Mouse (Mus musculus): ENCODE measurements at regions not wholly inside any gene's neighbourhood (a gene's known extent, or its start where the extent isn't known, plus 50 kb on each side); places are given as distances from the start of the nearest gene placed in this dataset.

- 84% methylated on average over 4 of the region's 4 CpGs for WGBS
Measured at GRCm38 (mm10) chr12:25417336-25417735, 320.4 kb upstream of the Id2 start.

GRCm38 (mm10) chr12:25416571-25416970, 319.6 kb upstream of the Id2 start:
- Histone ChIP-seq H3K36me3 (ENCODE audit: control insufficient read depth, insufficient read depth, low read length) (no peaks in the 10 kb centered on the region), H3K27ac (ENCODE audit: low read depth, low read length) (no peak overlapping the region), H3K4me1 (ENCODE audit: control insufficient read depth, insufficient read depth, low read length) (no peaks in the 10 kb centered on the region), H3K4me2 (ENCODE audit: low read depth, low read length) (no peak overlapping the region), H3K27me3 (ENCODE audit: control insufficient read depth, insufficient read depth, low read length) (no peaks in the 10 kb centered on the region), H3K4me3 (ENCODE audit: low read depth, low read length) (no peak overlapping the region), H3K9me3 (ENCODE audit: control insufficient read depth, low read length) (no peaks in the 10 kb centered on the region), H3K9ac (replicated peaks; ENCODE audit: low read depth, low read length) (no peak overlapping the region)
- 62% methylated on average over 3 of the region's 3 CpGs for WGBS
- ATAC-seq (ENCODE audit: low read depth): no peak

More at GRCm38 (mm10) chr12:25417336-25417735, 320.4 kb upstream of the Id2 start:
- Histone ChIP-seq H3K27me3 (ENCODE audit: control insufficient read depth, insufficient read depth, low read length) (no peaks in the 10 kb centered on the region), H3K4me3 (ENCODE audit: low read depth, low read length) (no peak overlapping the region), H3K27ac (ENCODE audit: low read depth, low read length) (no peak overlapping the region), H3K4me2 (ENCODE audit: low read depth, low read length) (no peak overlapping the region), H3K9me3 (ENCODE audit: control insufficient read depth, low read length) (no peaks in the 10 kb centered on the region), H3K36me3 (ENCODE audit: control insufficient read depth, insufficient read depth, low read length) (no peaks in the 10 kb centered on the region), H3K4me1 (ENCODE audit: control insufficient read depth, insufficient read depth, low read length) (no peaks in the 10 kb centered on the region), H3K9ac (replicated peaks; ENCODE audit: low read depth, low read length) (no peak overlapping the region)
- no peak for ATAC-seq (ENCODE audit: low read depth)

GRCm38 (mm10) chr12:25415641-25416040, 318.7 kb upstream of the Id2 start:
- no peak overlapping the region for H3K4me3 ChIP-seq (ENCODE audit: low read depth, low read length)
- H3K27ac ChIP-seq (ENCODE audit: low read depth, low read length): no peak overlapping the region
- no peaks in the 10 kb centered on the region for H3K27me3 ChIP-seq (ENCODE audit: control insufficient read depth, insufficient read depth, low read length)
- no peaks in the 10 kb centered on the region for H3K36me3 ChIP-seq (ENCODE audit: control insufficient read depth, insufficient read depth, low read length)
- H3K9me3 ChIP-seq (ENCODE audit: control insufficient read depth, low read length): no peaks in the 10 kb centered on the region
- H3K4me1 ChIP-seq (ENCODE audit: control insufficient read depth, insufficient read depth, low read length): no peaks in the 10 kb centered on the region
- no peak overlapping the region for H3K9ac ChIP-seq (replicated peaks; ENCODE audit: low read depth, low read length)
- WGBS: 26% methylated on average over 3 of the region's 3 CpGs
- no peak overlapping the region for H3K4me2 ChIP-seq (ENCODE audit: low read depth, low read length)
- ATAC-seq (ENCODE audit: low read depth): no peak

GRCm38 (mm10) chr12:25415232-25415631, 318.3 kb upstream of the Id2 start:
- Histone ChIP-seq H3K4me1 (ENCODE audit: control insufficient read depth, insufficient read depth, low read length) (no peaks in the 10 kb centered on the region), H3K4me3 (ENCODE audit: low read depth, low read length) (no peak overlapping the region), H3K27me3 (ENCODE audit: control insufficient read depth, insufficient read depth, low read length) (no peaks in the 10 kb centered on the region), H3K27ac (ENCODE audit: low read depth, low read length) (no peak overlapping the region), H3K4me2 (ENCODE audit: low read depth, low read length) (no peak overlapping the region), H3K36me3 (ENCODE audit: control insufficient read depth, insufficient read depth, low read length) (no peaks in the 10 kb centered on the region), H3K9ac (replicated peaks; ENCODE audit: low read depth, low read length) (no peak overlapping the region), H3K9me3 (ENCODE audit: control insufficient read depth, low read length) (no peaks in the 10 kb centered on the region)
- ATAC-seq (ENCODE audit: low read depth): no peak
- 18% methylated on average over 2 of the region's 2 CpGs for WGBS

GRCm38 (mm10) chr12:25407301-25407700, 310.4 kb upstream of the Id2 start:
- no peaks in the 10 kb centered on the region for H3K4me1 ChIP-seq (ENCODE audit: control insufficient read depth, insufficient read depth, low read length)
- no peak overlapping the region for H3K4me2 ChIP-seq (ENCODE audit: low read depth, low read length)
- no peaks in the 10 kb centered on the region for H3K36me3 ChIP-seq (ENCODE audit: control insufficient read depth, insufficient read depth, low read length)
- H3K27me3 ChIP-seq (ENCODE audit: control insufficient read depth, insufficient read depth, low read length): no peaks in the 10 kb centered on the region
- H3K27ac ChIP-seq (ENCODE audit: low read depth, low read length): no peak overlapping the region
- WGBS: 92% methylated on average over 2 of the region's 2 CpGs
- H3K4me3 ChIP-seq (ENCODE audit: low read depth, low read length): no peak overlapping the region
- no peaks in the 10 kb centered on the region for H3K9me3 ChIP-seq (ENCODE audit: control insufficient read depth, low read length)
- no peak for ATAC-seq (ENCODE audit: low read depth)
- H3K9ac ChIP-seq (replicated peaks; ENCODE audit: low read depth, low read length): no peak overlapping the region

- H3K36me3 ChIP-seq (ENCODE audit: control insufficient read depth, insufficient read depth, low read length): no peaks in the 10 kb centered on the region
- no peaks in the 10 kb centered on the region for H3K27me3 ChIP-seq (ENCODE audit: control insufficient read depth, insufficient read depth, low read length)
- no peak overlapping the region for H3K4me3 ChIP-seq (ENCODE audit: low read depth, low read length)
- H3K27ac ChIP-seq (ENCODE audit: low read depth, low read length): no peak overlapping the region
- H3K4me1 ChIP-seq (ENCODE audit: control insufficient read depth, insufficient read depth, low read length): no peaks in the 10 kb centered on the region
- no peak for ATAC-seq (ENCODE audit: low read depth)
- H3K9ac ChIP-seq (replicated peaks; ENCODE audit: low read depth, low read length): no peak overlapping the region
- 91% methylated on average over 5 of the region's 5 CpGs for WGBS
- H3K9me3 ChIP-seq (ENCODE audit: control insufficient read depth, low read length): no peaks in the 10 kb centered on the region
- no peak overlapping the region for H3K4me2 ChIP-seq (ENCODE audit: low read depth, low read length)
Measured at GRCm38 (mm10) chr12:25400326-25400725, 303.4 kb upstream of the Id2 start.

GRCm38 (mm10) chr12:25398726-25399125, 301.8 kb upstream of the Id2 start:
- WGBS: 76% methylated on average over 3 of the region's 3 CpGs

GRCm38 (mm10) chr12:25394326-25394725, 297.4 kb upstream of the Id2 start:
- Histone ChIP-seq H3K27ac (ENCODE audit: low read depth, low read length) (no peak overlapping the region), H3K4me3 (ENCODE audit: low read depth, low read length) (no peak overlapping the region), H3K4me2 (ENCODE audit: low read depth, low read length) (no peak overlapping the region), H3K36me3 (ENCODE audit: control insufficient read depth, insufficient read depth, low read length) (no peaks in the 10 kb centered on the region), H3K9ac (replicated peaks; ENCODE audit: low read depth, low read length) (no peak overlapping the region), H3K27me3 (ENCODE audit: control insufficient read depth, insufficient read depth, low read length) (no peaks in the 10 kb centered on the region), H3K9me3 (ENCODE audit: control insufficient read depth, low read length) (no peaks in the 10 kb centered on the region), H3K4me1 (ENCODE audit: control insufficient read depth, insufficient read depth, low read length) (no peaks in the 10 kb centered on the region)
- no peak for ATAC-seq (ENCODE audit: low read depth)
- WGBS: 92% methylated on average over 3 of the region's 3 CpGs

More at GRCm38 (mm10) chr12:25398726-25399125, 301.8 kb upstream of the Id2 start:
- no peak for ATAC-seq (ENCODE audit: low read depth)
- H3K4me2 ChIP-seq (ENCODE audit: low read depth, low read length): no peak overlapping the region
- H3K27ac ChIP-seq (ENCODE audit: low read depth, low read length): no peak overlapping the region
- no peak overlapping the region for H3K9ac ChIP-seq (replicated peaks; ENCODE audit: low read depth, low read length)
- no peaks in the 10 kb centered on the region for H3K36me3 ChIP-seq (ENCODE audit: control insufficient read depth, insufficient read depth, low read length)
- no peak overlapping the region for H3K4me3 ChIP-seq (ENCODE audit: low read depth, low read length)
- no peaks in the 10 kb centered on the region for H3K9me3 ChIP-seq (ENCODE audit: control insufficient read depth, low read length)
- no peaks in the 10 kb centered on the region for H3K27me3 ChIP-seq (ENCODE audit: control insufficient read depth, insufficient read depth, low read length)
- no peaks in the 10 kb centered on the region for H3K4me1 ChIP-seq (ENCODE audit: control insufficient read depth, insufficient read depth, low read length)

- Histone ChIP-seq H3K27ac (ENCODE audit: low read depth, low read length) (no peak overlapping the region), H3K4me3 (ENCODE audit: low read depth, low read length) (no peak overlapping the region), H3K4me2 (ENCODE audit: low read depth, low read length) (no peak overlapping the region), H3K9me3 (ENCODE audit: control insufficient read depth, low read length) (no peaks in the 10 kb centered on the region), H3K27me3 (ENCODE audit: control insufficient read depth, insufficient read depth, low read length) (no peaks in the 10 kb centered on the region), H3K4me1 (ENCODE audit: control insufficient read depth, insufficient read depth, low read length) (no peaks in the 10 kb centered on the region), H3K36me3 (ENCODE audit: control insufficient read depth, insufficient read depth, low read length) (no peaks in the 10 kb centered on the region), H3K9ac (replicated peaks; ENCODE audit: low read depth, low read length) (no peak overlapping the region)
- ATAC-seq (ENCODE audit: low read depth): no peak
- WGBS: 85% methylated on average over 4 of the region's 4 CpGs
Measured at GRCm38 (mm10) chr12:25393501-25393900, 296.6 kb upstream of the Id2 start.

GRCm38 (mm10) chr12:25389202-25389601, 292.3 kb upstream of the Id2 start:
- WGBS: 86% methylated on average over 5 of the region's 5 CpGs
- H3K9ac ChIP-seq (replicated peaks; ENCODE audit: low read depth, low read length): no peak overlapping the region
- no peak overlapping the region for H3K4me2 ChIP-seq (ENCODE audit: low read depth, low read length)
- ATAC-seq (ENCODE audit: low read depth): no peak
- H3K27me3 ChIP-seq (ENCODE audit: control insufficient read depth, insufficient read depth, low read length): no peaks in the 10 kb centered on the region
- no peaks in the 10 kb centered on the region for H3K9me3 ChIP-seq (ENCODE audit: control insufficient read depth, low read length)
- H3K27ac ChIP-seq (ENCODE audit: low read depth, low read length): no peak overlapping the region
- no peaks in the 10 kb centered on the region for H3K4me1 ChIP-seq (ENCODE audit: control insufficient read depth, insufficient read depth, low read length)
- no peak overlapping the region for H3K4me3 ChIP-seq (ENCODE audit: low read depth, low read length)
- no peaks in the 10 kb centered on the region for H3K36me3 ChIP-seq (ENCODE audit: control insufficient read depth, insufficient read depth, low read length)
